Mouse (Mus musculus) CH12.LX (cell line): ENCODE data around the gene Ltbp2. TPM values are rescaled to one million over a fixed set of nuclear protein-coding genes. Genes with fewer than 3 reads are reported as not detected.

ENCODE experiments used
- DNase-seq: peaks from one replicate; pipeline ENCODE4 v3.0.0-alpha.2; 2013; ENCODE audit errors: extremely low read depth
- H3K27ac ChIP-seq: 2 replicates; pipeline ENCODE4 v1.5.1; 2012; ENCODE audit warnings: low read depth, mild to moderate bottlenecking, control low read depth, moderate library complexity; ENCODE audit not compliant: insufficient read depth
- H3K27me3 ChIP-seq: replicated peaks from 2 replicates; pipeline ENCODE3; 2012; ENCODE audit warnings: inconsistent platforms
- H3K36me3 ChIP-seq, 2 experiments: replicated peaks in 1 of 2; 2 replicates each; pipeline versions ENCODE3 to v1.6.1; 2012; ENCODE audit warnings: inconsistent platforms in 1 of 2, low read length in 1 of 2, mild to moderate bottlenecking in 1 of 2, mixed read lengths in 1 of 2, moderate library complexity in 1 of 2; ENCODE audit not compliant: control insufficient read depth in 1 of 2, insufficient read depth in 1 of 2
- H3K4me1 ChIP-seq, 2 experiments: 2 replicates each; pipeline ENCODE4 v1.6.1; 2012; ENCODE audit warnings: inconsistent platforms in 1 of 2, moderate library complexity in 1 of 2; ENCODE audit not compliant: insufficient read depth in 2 of 2, control insufficient read depth in 1 of 2
- H3K4me2 ChIP-seq: 2 replicates; pipeline ENCODE4 v1.6.1; 2012; ENCODE audit warnings: low read depth, mild to moderate bottlenecking, control low read depth; ENCODE audit not compliant: poor library complexity, insufficient read depth, severe bottlenecking
- H3K4me3 ChIP-seq, 3 experiments: fragments of 150-350 bp in 1 of 3; sonication (generic) in 1 of 3; replicated peaks in 1 of 3; 2 replicates each; pipeline versions ENCODE3 to v1.5.1; 2011 to 2012; ENCODE audit warnings: low read depth in 2 of 3, low read length in 2 of 3, mild to moderate bottlenecking in 2 of 3, moderate library complexity in 2 of 3, control low read depth in 1 of 3, improper control_type of control experiment in 1 of 3, inconsistent platforms in 1 of 3, mixed read lengths in 1 of 3; ENCODE audit not compliant: poor library complexity in 1 of 3
- H3K79me2 ChIP-seq: replicated peaks from 2 replicates; pipeline ENCODE4 v1.6.1; 2012; ENCODE audit warnings: mild to moderate bottlenecking, moderate library complexity; ENCODE audit not compliant: control insufficient read depth, poor library complexity, insufficient read depth, severe bottlenecking; ENCODE audit errors: extremely low read depth
- H3K9ac ChIP-seq: 2 replicates; pipeline ENCODE4 v1.6.1; 2012; ENCODE audit warnings: low read depth, mild to moderate bottlenecking, control low read depth, moderate library complexity; ENCODE audit not compliant: insufficient read depth
- H3K9me3 ChIP-seq: replicated peaks from 2 replicates; pipeline ENCODE3; 2012; ENCODE audit warnings: low read length, inconsistent platforms, mixed read lengths
- BHLHE40 ChIP-seq: IDR thresholded peaks from 2 replicates; pipeline ENCODE4 v1.6.1; 2011; ENCODE audit warnings: mild to moderate bottlenecking, low read depth, low read length, improper control_type of control experiment
- CHD2 ChIP-seq: IDR thresholded peaks from 2 replicates; pipeline ENCODE4 v1.6.1; 2011; ENCODE audit warnings: low read length, improper control_type of control experiment
- CTCF ChIP-seq, 2 experiments: IDR thresholded peaks in 1 of 2; conservative IDR thresholded peaks in 1 of 2; 2 replicates each; pipeline ENCODE4 v1.5.1; 2011 to 2012; ENCODE audit warnings: low read depth in 2 of 2, low read length in 2 of 2, improper control_type of control experiment in 1 of 2, inconsistent platforms in 1 of 2, mild to moderate bottlenecking in 1 of 2, moderate library complexity in 1 of 2
- E2F4 ChIP-seq: IDR thresholded peaks from 2 replicates; pipeline ENCODE4 v1.6.1; 2011; ENCODE audit warnings: low read depth, low read length, improper control_type of control experiment; ENCODE audit not compliant: insufficient replicate concordance
- ELF1 ChIP-seq: IDR thresholded peaks from 2 replicates; pipeline ENCODE4 v1.6.1; 2014; ENCODE audit warnings: low read depth, mild to moderate bottlenecking, inconsistent platforms, low read length, improper control_type of control experiment
- ETS1 ChIP-seq: conservative IDR thresholded peaks from 2 replicates; pipeline ENCODE4 v1.6.1; 2012; ENCODE audit warnings: low read depth, mild to moderate bottlenecking, inconsistent platforms, low read length, improper control_type of control experiment, moderate library complexity
- JUN ChIP-seq: IDR thresholded peaks from 2 replicates; pipeline ENCODE4 v1.6.1; 2011; ENCODE audit warnings: low read depth, mild to moderate bottlenecking, low read length, improper control_type of control experiment, moderate library complexity; ENCODE audit not compliant: insufficient read depth
- MXI1 ChIP-seq: IDR thresholded peaks from 2 replicates; pipeline ENCODE4 v1.6.1; 2011; ENCODE audit warnings: mild to moderate bottlenecking, low read depth, low read length, improper control_type of control experiment
- NRF1 ChIP-seq: IDR thresholded peaks from 2 replicates; pipeline ENCODE4 v1.6.1; 2014; ENCODE audit warnings: low read depth, mild to moderate bottlenecking, inconsistent platforms, low read length, improper control_type of control experiment, moderate library complexity
- POLR2A ChIP-seq: IDR thresholded peaks from 2 replicates; pipeline ENCODE4 v1.6.1; 2011; ENCODE audit warnings: low read depth, mild to moderate bottlenecking, improper control_type of control experiment, low read length
- SIN3A ChIP-seq: IDR thresholded peaks from 2 replicates; pipeline ENCODE4 v1.6.1; 2012; ENCODE audit warnings: low read length, improper control_type of control experiment, inconsistent platforms
- SMC3 ChIP-seq: IDR thresholded peaks from 2 replicates; pipeline ENCODE4 v1.6.1; 2011; ENCODE audit warnings: low read depth, low read length, improper control_type of control experiment
- TCF12 ChIP-seq: IDR thresholded peaks from 2 replicates; pipeline ENCODE4 v1.6.1; 2014; ENCODE audit warnings: low read depth, mild to moderate bottlenecking, inconsistent platforms, low read length, improper control_type of control experiment
- ZKSCAN1 ChIP-seq: IDR thresholded peaks from 2 replicates; pipeline ENCODE4 v1.6.1; 2012; ENCODE audit warnings: low read depth, inconsistent platforms, low read length, improper control_type of control experiment, borderline replicate concordance
- dilution Hi-C: fragments of 300-500 bp; cut with MboI; formaldehyde crosslinking; loops from 2 replicates; pipeline ENCODE4 v1.14.3; 2020; ENCODE audit warnings: low sequenced_read_pairs; ENCODE audit not compliant: extremely low pct_unique_long_range_greater_than_20kb, extremely low pct_ligation_motif_present
- in situ Hi-C: fragments of 300-500 bp; cut with MboI; formaldehyde crosslinking; loops from 3 replicates; pipeline ENCODE4 v1.14.3; 2019; ENCODE audit warnings: low sequenced_read_pairs, low pct_ligation_motif_present, low pct_unique_long_range_greater_than_20kb, mixed read lengths
- polyA plus RNA-seq: library from polyadenylated mRNA; unstranded; fragments of >175 nt; gene quantifications from 2 replicates; pipeline ENCODE4 v1.2.1, GENCODE M21; 2012; ENCODE audit warnings: low read depth; ENCODE audit not compliant: insufficient read length
- total RNA-seq, 2 experiments: library from RNA; depleted of rRNA; stranded (reverse); fragments of 300-350 nt in 1 of 2; fragments of >200 nt in 1 of 2; gene quantifications; 2 replicates each; pipeline ENCODE4 v1.2.3; 2012 to 2014

Gene Ltbp2
- total and polyA plus RNA-seq, 3 experiments: 0.25 to 0.97 TPM; not detected in 1

- dilution Hi-C loops: no loop called here
- H3K27ac ChIP-seq: no peak overlapping the region
These were observed 104.3 kb downstream of the Ltbp2 start for GRCm38 (mm10) chr12:84771981-84772520.

GRCm38 (mm10) chr12:84769624-84770023 lies 106.7 kb downstream of the Ltbp2 start:
- no peak overlapping the region for H3K27ac ChIP-seq
- TF ChIP-seq TCF12 (no peak), CTCF (conservative IDR thresholded peaks at IDR 0.05 in 1 of 2, IDR thresholded peaks at IDR 0.05 in 1 of 2; ENCODE audit: low read depth in 2 of 2, low read length in 2 of 2) (no peak), ETS1 (no peak), SMC3 (no peak), CHD2 (no peak), JUN (no peak), SIN3A (no peak), MXI1 (no peak)
- TF ChIP-seq, all 38 proteins: peak for 0
- H3K9me3 ChIP-seq: no peaks in the 10 kb centered on the region
- no peaks in the 10 kb centered on the region for H3K27me3 ChIP-seq
- no peak overlapping the region for H3K4me2 ChIP-seq
- no peak overlapping the region for H3K9ac ChIP-seq
- peaks cover 10 to 44% of the 10 kb centered on the region in 2 experiments for H3K36me3 ChIP-seq
- no peak overlapping the region for H3K4me3 ChIP-seq
- H3K4me1 ChIP-seq: peaks cover 20 to 75% of the 10 kb centered on the region in 2 experiments
- no peak for DNase-seq
- in situ Hi-C loops (no loop called here), dilution Hi-C loops (no loop called here)
- H3K79me2 ChIP-seq: 0 out of 2 replicates have a peak, but pooled peaks cover 3% of the 10 kb centered on the region

More at GRCm38 (mm10) chr12:84771981-84772520, 104.3 kb downstream of the Ltbp2 start:
- Histone ChIP-seq H3K27me3 (no peaks in the 10 kb centered on the region), H3K36me3 (peaks cover 5 to 38% of the 10 kb centered on the region in 2 experiments)
- TF ChIP-seq E2F4: no peak
- TF ChIP-seq POLR2A: no peak
- no peak for TF ChIP-seq SIN3A
- no peak for TF ChIP-seq ELF1
- TF ChIP-seq NRF1: no peak
- TF ChIP-seq ZKSCAN1: no peak
- no peak for TF ChIP-seq BHLHE40
- TF ChIP-seq, all 38 proteins: peak for 0
- Histone ChIP-seq H3K4me2 (peak overlapping the region; percentile 84), H3K9me3 (no peaks in the 10 kb centered on the region), H3K79me2 (0 out of 2 replicates have a peak, but pooled peaks cover 3% of the 10 kb centered on the region), H3K4me3 (peak overlapping the region; percentile 67 to 95 (median 82)), H3K4me1 (peaks cover 16 to 51% of the 10 kb centered on the region in 2 experiments), H3K9ac (peak overlapping the region; percentile 78)
- no peak for DNase-seq
- in situ Hi-C loops: no loop called here
